Comparison of ENCODE assay signal across 35 mouse cellular contexts in the genomic region with DNA sequence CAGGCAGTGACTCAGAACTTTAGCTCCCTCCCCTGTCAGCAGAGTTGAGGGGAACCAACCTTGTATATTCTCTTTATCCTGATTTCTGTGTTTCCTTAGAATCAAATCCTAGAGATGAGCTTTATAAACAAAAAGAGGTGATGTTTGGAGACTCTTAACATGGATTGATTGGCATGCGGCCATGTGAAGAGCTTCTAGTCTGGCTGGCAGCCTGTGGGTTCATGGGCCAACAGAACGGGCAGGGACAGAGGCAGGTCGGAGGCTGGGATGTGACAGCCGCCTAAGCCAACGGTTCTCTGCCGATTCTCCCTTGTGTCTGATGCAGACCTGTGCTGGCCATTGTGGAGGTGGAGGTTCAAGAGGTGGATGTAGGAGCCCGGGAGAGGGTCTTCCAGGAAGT.
"Had no signal": no experiment of that assay in that cellular context is flagged by ENCODE, and none has a peak within 500 bp of the region (broad histone marks: within the 10 kb centered on the region; RNA-seq: fewer than 3 reads in every experiment).

No protein-coding gene starts in this region.

- H3K27me3 ChIP-seq: heart, embryonic 12.5 days; heart, embryonic 13.5 days; heart, embryonic 15.5 days; hindbrain, embryonic 12.5 days; hindbrain, embryonic 13.5 days; hindbrain, embryonic 15.5 days; intestine, embryonic 15.5 days; kidney, embryonic 15.5 days had no signal

- H3K36me3 ChIP-seq: hindbrain, embryonic 10.5 days; hindbrain, embryonic 12.5 days; hindbrain, embryonic 13.5 days; hindbrain, embryonic 15.5 days had no signal

- H3K4me2 ChIP-seq: heart, embryonic 11.5 days; heart, embryonic 12.5 days; heart, embryonic 13.5 days; heart, embryonic 15.5 days; hindbrain, embryonic 12.5 days; hindbrain, embryonic 13.5 days; hindbrain, embryonic 14.5 days; hindbrain, embryonic 15.5 days; intestine, embryonic 15.5 days; kidney, embryonic 15.5 days had no signal

- ATAC-seq: hindbrain, embryonic 16.5 days; hindbrain, postnatal 0 days; inflammation-experienced regulatory T-cells, adult 6 months; intestine, embryonic 15.5 days; intestine, embryonic 16.5 days; intestine, postnatal 0 days had no signal

- H3K27ac ChIP-seq: heart, embryonic 10.5 days; heart, embryonic 13.5 days; heart, embryonic 15.5 days; hindbrain, embryonic 10.5 days; hindbrain, embryonic 12.5 days; hindbrain, embryonic 13.5 days; hindbrain, embryonic 14.5 days; hindbrain, embryonic 15.5 days; hindbrain, postnatal 0 days; intestine, embryonic 15.5 days; kidney, embryonic 15.5 days; kidney, postnatal 0 days; layer of hippocampus, adult 2 months had no signal

- H3K4me1 ChIP-seq: heart, embryonic 15.5 days; hindbrain, embryonic 12.5 days; hindbrain, embryonic 15.5 days; intestine, embryonic 15.5 days had no signal

- H3K9me3 ChIP-seq: heart, embryonic 10.5 days; heart, embryonic 12.5 days; heart, embryonic 13.5 days; heart, embryonic 15.5 days; hindbrain, embryonic 10.5 days; hindbrain, embryonic 12.5 days; hindbrain, embryonic 13.5 days; hindbrain, embryonic 15.5 days; intestine, embryonic 15.5 days; kidney, embryonic 15.5 days had no signal

- DNase-seq: heart, postnatal 10 days; heart, postnatal 14 days; heart, postnatal 36 days; heart, postnatal 4 days; kidney, adult 11 months; kidney, adult 18-20 months; kidney, adult 2 months; kidney, adult 8-10 months; kidney, adult 9 months; kidney, postnatal 10 days; kidney, postnatal 14 days; kidney, postnatal 25 days; kidney, postnatal 36 days; kidney, postnatal 4 days; layer of hippocampus, adult 9-11 months; layer of hippocampus, postnatal 36 days had no signal

- H3K9ac ChIP-seq: heart, embryonic 12.5 days; heart, embryonic 13.5 days; heart, embryonic 15.5 days; hindbrain, embryonic 12.5 days; hindbrain, embryonic 13.5 days; hindbrain, embryonic 14.5 days; hindbrain, embryonic 15.5 days; intestine, embryonic 15.5 days; kidney, embryonic 15.5 days had no signal

- H3K4me3 ChIP-seq: heart, embryonic 10.5 days; heart, embryonic 12.5 days; heart, embryonic 13.5 days; heart, embryonic 15.5 days; hindbrain, embryonic 10.5 days; hindbrain, embryonic 12.5 days; hindbrain, embryonic 13.5 days; hindbrain, embryonic 15.5 days; intestine, embryonic 15.5 days; kidney, embryonic 15.5 days; layer of hippocampus, adult 2 months had no signal
